Mouse (Mus musculus) ES-Bruce4 (cell line): ENCODE measurements around the gene Psmc6. TPM values are rescaled to one million over a fixed set of nuclear protein-coding genes. Genes with fewer than 3 reads are reported as not detected.

Experiments
- H3K27ac ChIP-seq: 2 replicates; pipeline ENCODE4 v1.5.1; 2012; ENCODE audit warnings: low read length, inconsistent platforms; ENCODE audit not compliant: insufficient read depth
- H3K27me3 ChIP-seq: 2 replicates; pipeline ENCODE4 v1.6.1; 2012; ENCODE audit warnings: mild to moderate bottlenecking, low read length, inconsistent platforms; ENCODE audit not compliant: control insufficient read depth, poor library complexity, insufficient read depth, severe bottlenecking
- H3K36me3 ChIP-seq: 2 replicates; pipeline ENCODE4 v1.6.1; 2012; ENCODE audit warnings: inconsistent platforms, mild to moderate bottlenecking, low read length, moderate library complexity; ENCODE audit not compliant: control insufficient read depth, poor library complexity, insufficient read depth, severe bottlenecking
- H3K4me1 ChIP-seq: one replicate; pipeline ENCODE4 v1.8.1; 2011; ENCODE audit warnings: low read length; ENCODE audit not compliant: control insufficient read depth, insufficient read depth
- H3K4me3 ChIP-seq: 2 replicates; pipeline ENCODE4 v1.5.1; 2011; ENCODE audit warnings: low read depth, mild to moderate bottlenecking, low read length
- H3K9ac ChIP-seq: 2 replicates; pipeline ENCODE4 v1.6.1; 2012; ENCODE audit warnings: low read depth, mild to moderate bottlenecking, inconsistent platforms; ENCODE audit not compliant: poor library complexity, severe bottlenecking
- H3K9me3 ChIP-seq: replicated peaks from 2 replicates; pipeline ENCODE4 v1.6.1; 2012; ENCODE audit warnings: mild to moderate bottlenecking, low read length, inconsistent platforms; ENCODE audit not compliant: control insufficient read depth, poor library complexity, insufficient read depth, severe bottlenecking
- CTCF ChIP-seq: IDR thresholded peaks from one replicate; pipeline ENCODE4 v1.8.1; 2011; ENCODE audit warnings: low read depth, low read length
- EP300 ChIP-seq: IDR thresholded peaks from 2 replicates; pipeline ENCODE4 v1.6.1; 2011; ENCODE audit warnings: low read depth, low read length; ENCODE audit not compliant: insufficient read depth
- POLR2A ChIP-seq: IDR thresholded peaks from one replicate; pipeline ENCODE4 v1.8.1; 2011; ENCODE audit warnings: low read length; ENCODE audit not compliant: insufficient read depth
- polyA plus RNA-seq: library from polyadenylated mRNA; stranded (reverse); fragments of >200 nt; gene quantifications from 2 replicates; pipeline ENCODE4 v1.2.4, GENCODE M21; 2011; ENCODE audit warnings: low read depth; ENCODE audit not compliant: missing spikeins, insufficient read depth, insufficient read length

The Psmc6 gene
- polyA plus RNA-seq, 1 experiment = 571 TPM

DNA sequence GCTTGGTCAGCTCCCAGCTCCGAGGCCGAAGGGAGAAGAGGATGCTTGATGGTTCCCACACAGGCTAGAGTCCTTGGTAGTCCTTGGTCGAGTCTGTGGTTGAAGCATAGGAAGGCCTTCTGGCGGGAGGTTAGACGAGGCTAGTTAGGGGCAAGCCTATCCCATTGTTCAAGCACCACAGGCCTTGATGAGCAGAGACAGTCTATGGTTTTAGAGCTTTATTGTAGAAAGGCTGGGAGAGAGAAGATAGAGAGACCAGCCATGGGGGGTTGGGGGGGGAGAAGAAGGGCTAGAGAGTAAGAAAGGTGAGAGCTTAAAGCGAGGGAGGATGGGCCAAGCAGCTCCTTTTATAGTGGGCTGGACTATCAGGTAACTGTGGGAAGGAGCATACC, 35.6 kb downstream of the Psmc6 start:
- Histone ChIP-seq H3K9ac (no peak overlapping the region), H3K4me3 (peak overlapping the region; percentile 0; the same call in 1 of the 2 replicates), H3K4me1 (peaks cover 2% of the 10 kb centered on the region), H3K36me3 (peaks cover 14% of the 10 kb centered on the region), H3K9me3 (peaks cover 7% of the 10 kb centered on the region; the same call in 1 of the 2 replicates), H3K27me3 (no peaks in the 10 kb centered on the region), H3K27ac (no peak overlapping the region)
- TF ChIP-seq POLR2A (no peak), CTCF (no peak), EP300 (no peak)

GRCm38 (mm10) chr14:45378771-45379170, 49.2 kb downstream of the Psmc6 start:
- TF ChIP-seq CTCF (no peak), EP300 (no peak), POLR2A (no peak)
- no peaks in the 10 kb centered on the region for H3K4me1 ChIP-seq

GRCm38 (mm10) chr14:45380756-45381155, 51.2 kb downstream of the Psmc6 start:
- no peaks in the 10 kb centered on the region for H3K27me3 ChIP-seq
- H3K36me3 ChIP-seq = peaks cover 45% of the 10 kb centered on the region
- no peak overlapping the region for H3K4me3 ChIP-seq
- H3K27ac ChIP-seq = no peak overlapping the region
- TF ChIP-seq EP300 = no peak
- no peak for TF ChIP-seq POLR2A
- TF ChIP-seq CTCF = no peak
- H3K9me3 ChIP-seq = no peaks in the 10 kb centered on the region
- no peaks in the 10 kb centered on the region for H3K4me1 ChIP-seq
- H3K9ac ChIP-seq = no peak overlapping the region

More at GRCm38 (mm10) chr14:45378771-45379170, 49.2 kb downstream of the Psmc6 start:
- peaks cover 40% of the 10 kb centered on the region for H3K36me3 ChIP-seq
- H3K9ac ChIP-seq = no peak overlapping the region
- no peaks in the 10 kb centered on the region for H3K27me3 ChIP-seq
- H3K4me3 ChIP-seq = no peak overlapping the region
- H3K9me3 ChIP-seq = no peaks in the 10 kb centered on the region
- no peak overlapping the region for H3K27ac ChIP-seq

DNA sequence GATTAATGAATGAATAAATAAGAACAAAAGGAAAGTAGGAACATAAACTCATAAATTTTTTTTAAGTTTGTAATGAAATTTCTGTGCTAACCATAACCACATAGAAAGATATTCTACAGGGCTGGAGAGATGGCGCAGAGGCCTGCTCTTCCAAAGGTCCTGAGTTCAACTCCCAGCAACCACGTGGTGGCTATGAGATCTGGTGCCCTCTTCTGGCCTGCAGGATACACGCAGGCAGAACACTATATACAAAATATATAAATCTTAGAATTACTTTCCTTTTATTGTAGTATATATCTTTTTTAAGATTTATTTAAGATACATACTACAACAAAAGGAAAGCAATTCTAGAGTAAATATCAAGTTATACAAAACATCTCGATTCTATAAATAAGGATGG, 53.3 kb downstream of the Psmc6 start:
- Histone ChIP-seq H3K27ac (no peak overlapping the region), H3K36me3 (peaks cover 48% of the 10 kb centered on the region), H3K4me3 (no peak overlapping the region), H3K4me1 (peaks cover 2% of the 10 kb centered on the region), H3K27me3 (no peaks in the 10 kb centered on the region), H3K9ac (no peak overlapping the region), H3K9me3 (no peaks in the 10 kb centered on the region)
- no peak for TF ChIP-seq EP300
- TF ChIP-seq CTCF = peak; percentile 40
- no peak for TF ChIP-seq POLR2A

GRCm38 (mm10) chr14:45385596-45385995, 56.0 kb downstream of the Psmc6 start:
- Histone ChIP-seq H3K27me3 (no peaks in the 10 kb centered on the region), H3K27ac (no peak overlapping the region), H3K9me3 (no peaks in the 10 kb centered on the region), H3K36me3 (peaks cover 27% of the 10 kb centered on the region), H3K4me1 (peaks cover 2% of the 10 kb centered on the region), H3K9ac (no peak overlapping the region), H3K4me3 (no peak overlapping the region)
- TF ChIP-seq POLR2A (no peak), CTCF (no peak), EP300 (no peak)

GRCm38 (mm10) chr14:45387480-45387879, 57.9 kb downstream of the Psmc6 start:
- Histone ChIP-seq H3K4me1 (peaks cover 2% of the 10 kb centered on the region), H3K27me3 (no peaks in the 10 kb centered on the region), H3K36me3 (peaks cover 13% of the 10 kb centered on the region), H3K9ac (peak overlapping the region; percentile 88), H3K4me3 (peak overlapping the region; percentile 87), H3K9me3 (peaks cover 3% of the 10 kb centered on the region; the same call in 1 of the 2 replicates), H3K27ac (peak overlapping the region; percentile 91)
- TF ChIP-seq EP300 = no peak
- no peak for TF ChIP-seq POLR2A
- no peak for TF ChIP-seq CTCF
